Mouse (Mus musculus): ENCODE measurements around the gene Yipf7.

DNA sequence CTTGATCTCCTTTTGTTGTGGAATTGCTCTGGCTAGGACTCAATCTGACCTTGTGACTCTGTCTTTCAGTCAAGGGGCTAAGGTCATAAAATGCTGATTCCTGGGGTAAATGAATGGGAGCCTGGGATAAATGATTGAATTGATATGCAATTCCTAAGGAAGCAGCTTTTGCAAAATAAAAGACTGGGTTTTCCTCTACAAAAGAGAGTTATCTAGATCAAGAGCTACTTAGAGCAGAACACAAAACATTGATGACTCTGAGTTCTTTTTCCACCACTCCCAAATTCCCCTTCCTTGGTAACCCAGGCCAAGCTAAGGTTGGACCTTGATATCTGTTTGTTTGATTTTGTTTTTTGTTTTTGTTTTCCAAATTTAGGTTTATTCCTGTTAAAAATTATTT, 53.4 kb downstream of the Yipf7 start:
- TF ChIP-seq CTCF (IDR thresholded peaks at IDR 0.05; ENCODE audit: insufficient read depth, low read depth, low read length) = no peak
- no peak for TF ChIP-seq POLR2A (IDR thresholded peaks at IDR 0.05; ENCODE audit: insufficient read depth, low read depth, low read length)
